In genomic region chr9:98985800-98986475, GRCm38 (mm10) we compare ENCODE assay signal across 8 mouse cellular contexts. TPM values are rescaled to one million over a fixed set of nuclear protein-coding genes. Genes with fewer than 3 reads are reported as not detected.
A peak's percentile ranks its signal among the peaks of the same experiment; 100 is the strongest.
DNase-seq lines count a peak whose midpoint lies in the region; ATAC-seq lines count a peak whose summit lies in the region.

Faim (plus strand) TSS chr9:98986373.

- H3K36me3 ChIP-seq in hindbrain, embryonic 12.5 days, result no peaks in the 10 kb centered on the region

- H3K4me2 ChIP-seq in hindbrain, embryonic 12.5 days (replicated peaks), result peak within 1 kb of the TSS; percentile 93

- DNase-seq in NIH3T3 (ENCODE audit: low read depth), result peak; percentile 99
- peak; percentile 100 for DNase-seq in cerebellum, postnatal 10 days
- DNase-seq in frontal cortex, postnatal 10 days (ENCODE audit: low spot score in 2 of 2), result peak; percentile 100
- peak; percentile 100 for DNase-seq in layer of hippocampus, postnatal 14 days (ENCODE audit: low spot score in 2 of 2)
- DNase-seq in lung, postnatal 14 days, result peak; percentile 100
- DNase-seq in retina, adult 2 months (ENCODE audit: low read depth, low spot score), result peak; percentile 98
- DNase-seq in thymus, postnatal 36 days, result peak; percentile 100

- ATAC-seq in hindbrain, embryonic 12.5 days (ENCODE audit: low FRiP score), result peak; percentile 98

- peak within 1 kb of the TSS; percentile 82 for H3K9ac ChIP-seq in hindbrain, embryonic 12.5 days

- 1% methylated on average over 45 of the region's 45 CpGs for WGBS in hindbrain, embryonic 12.5 days

- H3K4me3 ChIP-seq in hindbrain, embryonic 12.5 days, result peak within 1 kb of the TSS; percentile 79

- peaks cover 12% of the 10 kb centered on the region; the same call in 1 of the 2 replicates for H3K27me3 ChIP-seq in hindbrain, embryonic 12.5 days

- H3K4me1 ChIP-seq in hindbrain, embryonic 12.5 days, result peaks cover 13% of the 10 kb centered on the region

- H3K9me3 ChIP-seq in hindbrain, embryonic 12.5 days (replicated peaks), result no peaks in the 10 kb centered on the region

- H3K27ac ChIP-seq in hindbrain, embryonic 12.5 days, result peak within 1 kb of the TSS; percentile 85

RNA-seq across cellular contexts. Expression of gene Faim, which starts in this region (rescaled TPM):
- polyA plus RNA-seq in hindbrain, embryonic 12.5 days (2016; fragmentation: Nextera tagmentation; extraction: Ambion mirVana), result 85.8 and 87.1 TPM in 2 replicates
- total RNA-seq in layer of hippocampus, postnatal 14 days (2021), result 10 to 100 TPM; 53.8 to 58.5 TPM

Comparison
In these comparisons a context has a peak if more than half of its experiments do, and no peak if none do; other contexts are left out.
1. Peak in every context shown above with its lines: DNase-seq, ATAC-seq, H3K4me3 ChIP-seq and H3K27ac ChIP-seq.